ENCODE assay signal across 8 mouse cellular contexts in the genomic region with DNA sequence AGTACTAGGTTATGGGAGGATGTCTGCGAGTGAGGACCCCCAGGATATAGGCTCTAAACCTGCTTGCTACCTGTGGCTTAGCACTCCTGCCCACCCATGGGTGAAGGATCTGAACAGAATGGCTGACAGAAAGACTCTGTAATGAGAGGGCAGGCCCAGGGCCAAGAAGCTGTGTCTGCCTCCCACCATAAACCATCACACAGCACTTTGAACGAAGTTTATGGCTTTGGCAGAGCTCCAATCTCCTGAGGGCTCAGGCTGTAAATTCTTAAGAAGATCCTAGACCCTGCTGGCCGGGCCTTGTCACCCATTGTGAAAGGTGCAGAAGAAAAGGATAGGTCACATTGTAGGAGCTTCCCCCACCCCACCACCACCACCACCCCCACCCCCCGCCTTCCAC.
DNase-seq lines count a peak whose midpoint lies in the region; ATAC-seq lines count a peak whose summit lies in the region.

No protein-coding gene starts in this region.

- H3K9ac ChIP-seq in embryonic facial prominence, embryonic 12.5 days: no peak overlapping the region
- H3K9ac ChIP-seq in hindbrain, embryonic 15.5 days: no peak overlapping the region
- H3K9ac ChIP-seq in midbrain, embryonic 14.5 days (replicated peaks; ENCODE audit: low read length): no peak overlapping the region

- peaks cover 20% of the 10 kb centered on the region for H3K4me1 ChIP-seq in embryonic facial prominence, embryonic 12.5 days
- H3K4me1 ChIP-seq in hindbrain, embryonic 15.5 days (replicated peaks): peaks cover 18% of the 10 kb centered on the region
- peaks cover 22% of the 10 kb centered on the region for H3K4me1 ChIP-seq in midbrain, embryonic 14.5 days (ENCODE audit: control insufficient read depth, insufficient read depth, low read length)

- H3K4me2 ChIP-seq in embryonic facial prominence, embryonic 12.5 days (replicated peaks): no peak overlapping the region
- H3K4me2 ChIP-seq in hindbrain, embryonic 15.5 days: no peak overlapping the region
- H3K4me2 ChIP-seq in midbrain, embryonic 14.5 days (ENCODE audit: low read length): no peak overlapping the region

- no peaks in the 10 kb centered on the region for H3K36me3 ChIP-seq in embryonic facial prominence, embryonic 12.5 days
- H3K36me3 ChIP-seq in hindbrain, embryonic 15.5 days: no peaks in the 10 kb centered on the region
- no peaks in the 10 kb centered on the region for H3K36me3 ChIP-seq in midbrain, embryonic 14.5 days (ENCODE audit: control insufficient read depth, insufficient read depth, low read length)

- no peaks in the 10 kb centered on the region for H3K27me3 ChIP-seq in embryonic facial prominence, embryonic 12.5 days
- no peaks in the 10 kb centered on the region for H3K27me3 ChIP-seq in hindbrain, embryonic 15.5 days
- no peaks in the 10 kb centered on the region for H3K27me3 ChIP-seq in midbrain, embryonic 14.5 days (ENCODE audit: control insufficient read depth, insufficient read depth, low read length)

- WGBS in embryonic facial prominence, embryonic 12.5 days: 48% methylated on average over 4 of the region's 4 CpGs
- 58% methylated on average over 4 of the region's 4 CpGs for WGBS in hindbrain, embryonic 15.5 days
- 58% methylated on average over 4 of the region's 4 CpGs for WGBS in midbrain, embryonic 14.5 days

- H3K4me3 ChIP-seq in embryonic facial prominence, embryonic 12.5 days: no peak overlapping the region
- H3K4me3 ChIP-seq in hindbrain, embryonic 15.5 days: no peak overlapping the region
- H3K4me3 ChIP-seq in midbrain, embryonic 14.5 days (replicated peaks; ENCODE audit: low read depth, low read length): no peak overlapping the region

- H3K9me3 ChIP-seq in embryonic facial prominence, embryonic 12.5 days: no peaks in the 10 kb centered on the region
- no peaks in the 10 kb centered on the region for H3K9me3 ChIP-seq in hindbrain, embryonic 15.5 days
- no peaks in the 10 kb centered on the region for H3K9me3 ChIP-seq in midbrain, embryonic 14.5 days (ENCODE audit: control insufficient read depth, low read length)

- intact Hi-C loops in left cerebral cortex, postnatal 4 days (cut with DNase I): no loop called here
- intact Hi-C loops in left cerebral cortex, postnatal 14 days (cut with DNase I): no loop called here

- no peak for ATAC-seq in embryonic facial prominence, embryonic 12.5 days (ENCODE audit: insufficient number of reproducible peaks, insufficient read depth, low FRiP score, low TSS enrichment)
- ATAC-seq in hindbrain, embryonic 15.5 days (ENCODE audit: low FRiP score, low read depth): 0 out of 2 replicates have a peak, but pooled peaks have one; percentile 20
- ATAC-seq in midbrain, embryonic 14.5 days (ENCODE audit: low FRiP score, low TSS enrichment): no peak

- DNase-seq in left cerebral cortex, postnatal 4 days: peak; percentile 57
- no peak for DNase-seq in left cerebral cortex, postnatal 14 days (ENCODE audit: low spot score in 2 of 2)
- DNase-seq in midbrain, embryonic 14.5 days: peak; percentile 58
- no peak for DNase-seq in thymus, postnatal 14 days
- no peak for DNase-seq in thymus, postnatal 0 days (ENCODE audit: low spot score)
- DNase-seq in c-Kit-positive CD71-positive TER-119-positive erythroid progenitor cells, embryonic 14.5 days (ENCODE audit: low spot score): no peak

- H3K27ac ChIP-seq in embryonic facial prominence, embryonic 12.5 days: peak overlapping the region; percentile 79
- no peak overlapping the region; the same call in 1 of the 2 replicates for H3K27ac ChIP-seq in hindbrain, embryonic 15.5 days (replicated peaks)
- peak overlapping the region; percentile 77 for H3K27ac ChIP-seq in midbrain, embryonic 14.5 days (replicated peaks; ENCODE audit: low read depth, low read length)

Comparison
In these comparisons a context has a peak if more than half of its experiments do, and no peak if none do; other contexts are left out.
1. DNase-seq: peak in left cerebral cortex, postnatal 4 days (single experiment) and midbrain, embryonic 14.5 days (single experiment); none in left cerebral cortex, postnatal 14 days (0 of 2), thymus, postnatal 14 days (single experiment), thymus, postnatal 0 days (single experiment) and c-Kit-positive CD71-positive TER-119-positive erythroid progenitor cells, embryonic 14.5 days (single experiment).